8 mouse cellular contexts compared by ENCODE assay signal in genomic region chr11:98788550-98789218, GRCm38 (mm10). TPM values are rescaled to one million over a fixed set of nuclear protein-coding genes. Genes with fewer than 3 reads are reported as not detected.
DNase-seq lines count a peak whose midpoint lies in the region; ATAC-seq and TF ChIP-seq lines count a peak whose summit lies in the region.

No protein-coding gene starts in this region.

- H3K4me1 ChIP-seq in embryonic facial prominence, embryonic 10.5 days, result peaks cover 67% of the 10 kb centered on the region
- H3K4me1 ChIP-seq in intestine, postnatal 0 days (replicated peaks; ENCODE audit: control insufficient read depth, insufficient read depth, low read length), result peaks cover 9% of the 10 kb centered on the region
- peaks cover 35% of the 10 kb centered on the region for H3K4me1 ChIP-seq in limb, embryonic 14.5 days (ENCODE audit: control insufficient read depth, insufficient read depth, low read length)
- peaks cover 59% of the 10 kb centered on the region for H3K4me1 ChIP-seq in midbrain, embryonic 15.5 days

- H3K4me3 ChIP-seq in embryonic facial prominence, embryonic 10.5 days, result peak overlapping the region; percentile 63
- H3K4me3 ChIP-seq in intestine, postnatal 0 days (ENCODE audit: low read depth, low read length), result peak overlapping the region; percentile 51
- H3K4me3 ChIP-seq in limb, embryonic 14.5 days (replicated peaks; ENCODE audit: low read length), result peak overlapping the region; percentile 44
- H3K4me3 ChIP-seq in midbrain, embryonic 15.5 days, result peak overlapping the region; percentile 48

- DNase-seq in 416B (ENCODE audit: low read depth), result peak; percentile 99
- DNase-seq in adrenal gland, adult 8-10 months, result peak; percentile 93
- DNase-seq in embryonic facial prominence, embryonic 10.5 days (ENCODE audit: low spot score), result peak; percentile 89
- DNase-seq in limb, embryonic 14.5 days (ENCODE audit: low spot score), result peak; percentile 92
- peak; percentile 65 to 88 for DNase-seq in spleen, postnatal 10 days (ENCODE audit: low spot score in 2 of 2)

- WGBS in embryonic facial prominence, embryonic 10.5 days, result 15% methylated on average over 18 of the region's 18 CpGs
- 7% methylated on average over 18 of the region's 18 CpGs for WGBS in intestine, postnatal 0 days
- WGBS in limb, embryonic 14.5 days, result 13% methylated on average over 18 of the region's 18 CpGs
- 9% methylated on average over 17 of the region's 18 CpGs for WGBS in midbrain, embryonic 15.5 days

- H3K27me3 ChIP-seq in embryonic facial prominence, embryonic 10.5 days (replicated peaks; ENCODE audit: low read depth, poor library complexity, severe bottlenecking), result peaks cover 6% of the 10 kb centered on the region; the same call in 1 of the 2 replicates
- no peaks in the 10 kb centered on the region for H3K27me3 ChIP-seq in intestine, postnatal 0 days (replicated peaks; ENCODE audit: control insufficient read depth, insufficient read depth, low read length)
- no peaks in the 10 kb centered on the region for H3K27me3 ChIP-seq in limb, embryonic 14.5 days (ENCODE audit: control insufficient read depth, insufficient read depth, low read length)
- H3K27me3 ChIP-seq in midbrain, embryonic 15.5 days (replicated peaks), result no peaks in the 10 kb centered on the region

- no peaks in the 10 kb centered on the region for H3K9me3 ChIP-seq in embryonic facial prominence, embryonic 10.5 days
- no peaks in the 10 kb centered on the region for H3K9me3 ChIP-seq in intestine, postnatal 0 days (ENCODE audit: control insufficient read depth)
- H3K9me3 ChIP-seq in limb, embryonic 14.5 days (ENCODE audit: control insufficient read depth, low read length), result no peaks in the 10 kb centered on the region
- H3K9me3 ChIP-seq in midbrain, embryonic 15.5 days, result no peaks in the 10 kb centered on the region

- H3K27ac ChIP-seq in embryonic facial prominence, embryonic 10.5 days (replicated peaks), result peak overlapping the region; percentile 82
- H3K27ac ChIP-seq in intestine, postnatal 0 days (ENCODE audit: low read depth, low read length), result peak overlapping the region; percentile 17; the same call in 1 of the 2 replicates
- H3K27ac ChIP-seq in limb, embryonic 14.5 days (replicated peaks; ENCODE audit: low read depth, low read length), result peak overlapping the region; percentile 58; the same call in 1 of the 2 replicates
- H3K27ac ChIP-seq in midbrain, embryonic 15.5 days, result peak overlapping the region; percentile 53

- 0 out of 2 replicates have a peak, but pooled peaks have one; percentile 30 for TF ChIP-seq POLR2A in limb, embryonic 14.5 days (IDR thresholded peaks at IDR 0.05; ENCODE audit: borderline replicate concordance, extremely low read depth, insufficient read depth, insufficient read length)

- no peaks in the 10 kb centered on the region for H3K36me3 ChIP-seq in embryonic facial prominence, embryonic 10.5 days (replicated peaks)
- H3K36me3 ChIP-seq in intestine, postnatal 0 days (ENCODE audit: control insufficient read depth, insufficient read depth), result no peaks in the 10 kb centered on the region
- H3K36me3 ChIP-seq in limb, embryonic 14.5 days (ENCODE audit: control insufficient read depth, insufficient read depth, low read length), result no peaks in the 10 kb centered on the region
- H3K36me3 ChIP-seq in midbrain, embryonic 15.5 days (replicated peaks), result no peaks in the 10 kb centered on the region

- peak; percentile 90 for TF ChIP-seq CTCF in intestine, postnatal 0 days (IDR thresholded peaks at IDR 0.05; ENCODE audit: low read depth)

- H3K4me2 ChIP-seq in intestine, postnatal 0 days (replicated peaks; ENCODE audit: low read depth), result peak overlapping the region; percentile 81
- H3K4me2 ChIP-seq in limb, embryonic 14.5 days (replicated peaks; ENCODE audit: low read depth, low read length, severe bottlenecking), result peak overlapping the region; percentile 89
- peak overlapping the region; percentile 98 for H3K4me2 ChIP-seq in midbrain, embryonic 15.5 days

- H3K9ac ChIP-seq in intestine, postnatal 0 days (ENCODE audit: low read depth, low read length), result no peak overlapping the region
- peak overlapping the region; percentile 57; the same call in 1 of the 2 replicates for H3K9ac ChIP-seq in limb, embryonic 14.5 days (ENCODE audit: low read depth, low read length, severe bottlenecking)
- peak overlapping the region; percentile 15; the same call in 1 of the 2 replicates for H3K9ac ChIP-seq in midbrain, embryonic 15.5 days

- peak; percentile 82 for ATAC-seq in granulocyte monocyte progenitor cell, adult 5-6 weeks (replicated peaks; ENCODE audit: poor library complexity, severe bottlenecking)
- ATAC-seq in intestine, postnatal 0 days, result peak; percentile 75
- ATAC-seq in limb, embryonic 14.5 days (ENCODE audit: low FRiP score, low read depth), result peak; percentile 87
- peak; percentile 87 for ATAC-seq in midbrain, embryonic 15.5 days (replicated peaks)

RNA-seq across cellular contexts. Expression of gene Msl1, which starts 6.6 kb away (rescaled TPM):
- 10 to 100 TPM; 93.5 to 98.5 (median 93.7) TPM for total RNA-seq in adrenal gland, adult 8-10 months (2022)
- 23.4 and 23.5 TPM in 2 replicates for polyA plus RNA-seq in embryonic facial prominence, embryonic 10.5 days (2016; fragmentation: Nextera tagmentation; extraction: Ambion mirVana)
- total RNA-seq in granulocyte monocyte progenitor cell, adult 5-6 weeks (2014; fragmentation: Nextera tagmentation), result 72.7 and 75.0 TPM in 2 replicates
- 59.8 and 70.1 TPM in 2 replicates for total RNA-seq in granulocyte monocyte progenitor cell, adult 5-6 weeks (2017)
- polyA plus RNA-seq in intestine, postnatal 0 days (2015; fragmentation: Nextera tagmentation; extraction: Ambion mirVana), result 12.6 and 15.1 TPM in 2 replicates
- 76.9 and 81.1 TPM in 2 replicates for polyA plus RNA-seq in limb, embryonic 14.5 days (2012; rRNA removed)
- polyA plus RNA-seq in limb, embryonic 14.5 days (2014; fragmentation: Nextera tagmentation; extraction: Ambion mirVana), result 19.8 and 23.5 TPM in 2 replicates
- 33.2 and 33.6 TPM in 2 replicates for polyA plus RNA-seq in midbrain, embryonic 15.5 days (2015; fragmentation: Nextera tagmentation; extraction: Ambion mirVana)

RNA-seq across cellular contexts. Expression of gene Nr1d1, which starts 13.6 kb away (rescaled TPM):
- 100 to 1,000 TPM; 140 to 286 (median 201) TPM for total RNA-seq in adrenal gland, adult 8-10 months (2022)
- polyA plus RNA-seq in embryonic facial prominence, embryonic 10.5 days (2016; fragmentation: Nextera tagmentation; extraction: Ambion mirVana), result 1.1 and 1.8 TPM in 2 replicates
- 2.3 and 2.8 TPM in 2 replicates for total RNA-seq in granulocyte monocyte progenitor cell, adult 5-6 weeks (2014; fragmentation: Nextera tagmentation)
- 1.2 TPM in 1 of 2 replicates, not detected in the other for total RNA-seq in granulocyte monocyte progenitor cell, adult 5-6 weeks (2017)
- polyA plus RNA-seq in intestine, postnatal 0 days (2015; fragmentation: Nextera tagmentation; extraction: Ambion mirVana), result 4.1 and 5.1 TPM in 2 replicates
- 1.8 and 2.5 TPM in 2 replicates for polyA plus RNA-seq in limb, embryonic 14.5 days (2012; rRNA removed)
- 1.2 and 1.4 TPM in 2 replicates for polyA plus RNA-seq in limb, embryonic 14.5 days (2014; fragmentation: Nextera tagmentation; extraction: Ambion mirVana)
- polyA plus RNA-seq in midbrain, embryonic 15.5 days (2015; fragmentation: Nextera tagmentation; extraction: Ambion mirVana), result 3.4 and 3.9 TPM in 2 replicates

RNA-seq across cellular contexts. Expression of gene Casc3, which starts 16.0 kb away (rescaled TPM):
- 10 to 100 TPM; 34.3 to 47.2 (median 41.6) TPM for total RNA-seq in adrenal gland, adult 8-10 months (2022)
- 47.5 and 48.3 TPM in 2 replicates for polyA plus RNA-seq in embryonic facial prominence, embryonic 10.5 days (2016; fragmentation: Nextera tagmentation; extraction: Ambion mirVana)
- 46.1 and 46.7 TPM in 2 replicates for total RNA-seq in granulocyte monocyte progenitor cell, adult 5-6 weeks (2014; fragmentation: Nextera tagmentation)
- total RNA-seq in granulocyte monocyte progenitor cell, adult 5-6 weeks (2017), result 13.6 and 31.8 TPM in 2 replicates
- 10.8 and 12.4 TPM in 2 replicates for polyA plus RNA-seq in intestine, postnatal 0 days (2015; fragmentation: Nextera tagmentation; extraction: Ambion mirVana)
- 52.4 and 56.8 TPM in 2 replicates for polyA plus RNA-seq in limb, embryonic 14.5 days (2012; rRNA removed)
- polyA plus RNA-seq in limb, embryonic 14.5 days (2014; fragmentation: Nextera tagmentation; extraction: Ambion mirVana), result 34.1 and 40.4 TPM in 2 replicates
- 56.3 and 57.7 TPM in 2 replicates for polyA plus RNA-seq in midbrain, embryonic 15.5 days (2015; fragmentation: Nextera tagmentation; extraction: Ambion mirVana)

RNA-seq across cellular contexts. Expression of gene Rapgefl1, which starts 47.9 kb away (rescaled TPM):
- total RNA-seq in adrenal gland, adult 8-10 months (2022), result 1 to 10 TPM in 2 of 4 experiments, under 1 TPM in 2; 0.55 to 1.8 (median 1.0) TPM
- polyA plus RNA-seq in embryonic facial prominence, embryonic 10.5 days (2016; fragmentation: Nextera tagmentation; extraction: Ambion mirVana), result 1.4 and 1.8 TPM in 2 replicates
- total RNA-seq in granulocyte monocyte progenitor cell, adult 5-6 weeks (2014; fragmentation: Nextera tagmentation), result 2.0 TPM in 1 of 2 replicates, not detected in the other
- total RNA-seq in granulocyte monocyte progenitor cell, adult 5-6 weeks (2017), result 0.30 TPM in 1 of 2 replicates, not detected in the other
- polyA plus RNA-seq in intestine, postnatal 0 days (2015; fragmentation: Nextera tagmentation; extraction: Ambion mirVana), result 0.69 and 0.80 TPM in 2 replicates
- polyA plus RNA-seq in limb, embryonic 14.5 days (2012; rRNA removed), result 31.4 and 41.8 TPM in 2 replicates
- polyA plus RNA-seq in limb, embryonic 14.5 days (2014; fragmentation: Nextera tagmentation; extraction: Ambion mirVana), result 8.8 and 8.9 TPM in 2 replicates
- 9.1 and 9.2 TPM in 2 replicates for polyA plus RNA-seq in midbrain, embryonic 15.5 days (2015; fragmentation: Nextera tagmentation; extraction: Ambion mirVana)

RNA-seq across cellular contexts. Expression of gene Thra, which starts 48.2 kb away (rescaled TPM):
- total RNA-seq in adrenal gland, adult 8-10 months (2022), result 100 to 1,000 TPM in 1 of 4 experiments, 10 to 100 TPM in 3; 67.1 to 111 (median 82.9) TPM
- polyA plus RNA-seq in embryonic facial prominence, embryonic 10.5 days (2016; fragmentation: Nextera tagmentation; extraction: Ambion mirVana), result 8.8 and 9.1 TPM in 2 replicates
- total RNA-seq in granulocyte monocyte progenitor cell, adult 5-6 weeks (2014; fragmentation: Nextera tagmentation), result 39.3 and 39.5 TPM in 2 replicates
- 23.0 and 24.2 TPM in 2 replicates for total RNA-seq in granulocyte monocyte progenitor cell, adult 5-6 weeks (2017)
- 32.4 and 39.1 TPM in 2 replicates for polyA plus RNA-seq in intestine, postnatal 0 days (2015; fragmentation: Nextera tagmentation; extraction: Ambion mirVana)
- polyA plus RNA-seq in limb, embryonic 14.5 days (2012; rRNA removed), result 149 and 157 TPM in 2 replicates
- polyA plus RNA-seq in limb, embryonic 14.5 days (2014; fragmentation: Nextera tagmentation; extraction: Ambion mirVana), result 55.9 and 63.2 TPM in 2 replicates
- polyA plus RNA-seq in midbrain, embryonic 15.5 days (2015; fragmentation: Nextera tagmentation; extraction: Ambion mirVana), result 151 and 158 TPM in 2 replicates

Comparison
In these comparisons a context has a peak if more than half of its experiments do, and no peak if none do; other contexts are left out.
1. Peak in every context shown above with its lines: DNase-seq, ATAC-seq, H3K4me3 ChIP-seq and H3K27ac ChIP-seq.
2. H3K27ac ChIP-seq: peak in every context shown above with its lines; median percentile 82 in embryonic facial prominence, embryonic 10.5 days; 58 in limb, embryonic 14.5 days; 53 in midbrain, embryonic 15.5 days; 17 in intestine, postnatal 0 days.